Mouse (Mus musculus): ENCODE results near the gene Mpv17l. TPM values are rescaled to one million over a fixed set of nuclear protein-coding genes. Genes with fewer than 3 reads are reported as not detected.

Gene Mpv17l
- polyA plus RNA-seq (2014; fragmentation: Illumina TruSeq; extraction: RNeasy Lipid Tissue Mini Kit (QIAGEN cat#74804); ENCODE audit: insufficient read depth, low read depth, low replicate concordance) = 6.4 TPM

DNA sequence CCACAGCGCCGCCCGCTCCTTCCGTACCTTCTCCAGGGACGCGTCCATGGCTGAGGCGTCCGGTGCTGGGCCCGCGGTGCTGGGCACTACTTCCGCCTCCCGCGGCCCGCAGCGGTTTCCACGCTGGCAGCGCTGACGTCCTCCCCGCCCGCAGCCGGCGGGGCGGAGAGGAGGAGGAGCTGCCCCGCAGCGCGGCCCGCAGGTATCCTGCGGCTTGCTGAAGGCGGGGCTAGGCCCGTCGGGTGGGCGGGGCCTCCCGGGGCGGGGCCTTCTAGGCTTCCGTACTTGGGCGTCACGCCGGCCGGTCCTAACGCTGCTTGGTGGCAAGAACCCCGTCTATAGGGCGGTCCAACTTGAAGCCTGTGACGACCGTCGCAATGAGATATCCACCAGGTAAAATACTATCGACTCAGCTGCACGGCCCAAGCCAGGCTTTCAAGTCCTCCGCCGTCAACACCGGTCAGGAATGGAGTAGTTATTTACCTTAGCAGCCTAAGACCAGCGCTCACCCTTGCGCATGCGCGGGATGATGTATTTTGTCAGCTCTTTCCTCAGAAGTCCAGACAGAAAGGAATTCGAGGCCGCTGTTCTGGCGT, at the start of gene Mpv17l, which contains the start of gene Pdxdc1:
TSS of gene Mpv17l (plus strand) at position 274 of the 596 bp plus-strand sequence.
TSS of gene Pdxdc1 (minus strand) at position 244 of the 596 bp plus-strand sequence.

GRCm38 (mm10) chr16:13986574-13987478, 83.9 kb downstream of the Mpv17l start, which contains the start of the genes 2900011O08Rik and Ifitm7:
Gene 2900011O08Rik, plus strand, starts transcription at chr16:13986604.
Gene Ifitm7, minus strand, starts transcription at chr16:13986888.

Other genes starting within 250 kb of the Mpv17l start
- 14.7 TPM for gene Parn, start 235.0 kb upstream of the Mpv17l start, polyA plus RNA-seq (2014; fragmentation: Illumina TruSeq; extraction: RNeasy Lipid Tissue Mini Kit (QIAGEN cat#74804); ENCODE audit: insufficient read depth, low read depth, low replicate concordance)
- 20.8 TPM for gene Bfar, start 231.3 kb upstream of the Mpv17l start, polyA plus RNA-seq (2014; fragmentation: Illumina TruSeq; extraction: RNeasy Lipid Tissue Mini Kit (QIAGEN cat#74804); ENCODE audit: insufficient read depth, low read depth, low replicate concordance)
- 2.5 TPM for gene 3110001I22Rik, start 231.2 kb upstream of the Mpv17l start, polyA plus RNA-seq (2014; fragmentation: Illumina TruSeq; extraction: RNeasy Lipid Tissue Mini Kit (QIAGEN cat#74804); ENCODE audit: insufficient read depth, low read depth, low replicate concordance)
- gene Pla2g10, start 172.2 kb upstream of the Mpv17l start, polyA plus RNA-seq (2014; fragmentation: Illumina TruSeq; extraction: RNeasy Lipid Tissue Mini Kit (QIAGEN cat#74804); ENCODE audit: insufficient read depth, low read depth, low replicate concordance) = not detected
- 9.2 TPM for gene Rrn3, start 122.5 kb upstream of the Mpv17l start, polyA plus RNA-seq (2014; fragmentation: Illumina TruSeq; extraction: RNeasy Lipid Tissue Mini Kit (QIAGEN cat#74804); ENCODE audit: insufficient read depth, low read depth, low replicate concordance)
- 76.1 TPM for gene Ntan1, start 84.3 kb upstream of the Mpv17l start, polyA plus RNA-seq (2014; fragmentation: Illumina TruSeq; extraction: RNeasy Lipid Tissue Mini Kit (QIAGEN cat#74804); ENCODE audit: insufficient read depth, low read depth, low replicate concordance)
- gene Pdxdc1, start within 50 bp of the Mpv17l start, polyA plus RNA-seq (2014; fragmentation: Illumina TruSeq; extraction: RNeasy Lipid Tissue Mini Kit (QIAGEN cat#74804); ENCODE audit: insufficient read depth, low read depth, low replicate concordance) = 45.2 TPM
- not detected for gene 2900011O08Rik, start 83.4 kb downstream of the Mpv17l start, polyA plus RNA-seq (2014; fragmentation: Illumina TruSeq; extraction: RNeasy Lipid Tissue Mini Kit (QIAGEN cat#74804); ENCODE audit: insufficient read depth, low read depth, low replicate concordance)
- not detected for gene Ifitm7, start 83.7 kb downstream of the Mpv17l start, polyA plus RNA-seq (2014; fragmentation: Illumina TruSeq; extraction: RNeasy Lipid Tissue Mini Kit (QIAGEN cat#74804); ENCODE audit: insufficient read depth, low read depth, low replicate concordance)